Mouse (Mus musculus): ENCODE data around the gene Phlda1. TPM values are rescaled to one million over a fixed set of nuclear protein-coding genes. Genes with fewer than 3 reads are reported as not detected.
A peak's percentile ranks its signal among the peaks of the same experiment; 100 is the strongest.

Phlda1 gene
- polyA plus RNA-seq, 1 experiment from 2014 or later: 25.3 TPM

- Histone ChIP-seq H3K9me3 (replicated peaks; ENCODE audit: low read length) (no peaks in the 10 kb centered on the region), H3K4me2 (ENCODE audit: low read length) (no peak overlapping the region), H3K36me3 (ENCODE audit: insufficient read depth, low read length) (no peaks in the 10 kb centered on the region), H3K9ac (ENCODE audit: low read depth, low read length) (no peak overlapping the region), H3K4me3 (replicated peaks; ENCODE audit: low read depth, low read length) (no peak overlapping the region), H3K27ac (no peak overlapping the region), H3K4me1 (replicated peaks; ENCODE audit: insufficient read depth, low read length) (peaks cover 5% of the 10 kb centered on the region; the same call in 1 of the 2 replicates), H3K27me3 (ENCODE audit: insufficient read depth, low read length) (no peaks in the 10 kb centered on the region)
- WGBS: 34% methylated on average over 5 of the region's 5 CpGs
- DNase-seq (ENCODE audit: low spot score) (no peak), ATAC-seq (replicated peaks; ENCODE audit: low FRiP score, low read depth) (peak; percentile 63; the same call in 1 of the 2 replicates)
- TF ChIP-seq CTCF (IDR thresholded peaks at IDR 0.05; ENCODE audit: low read depth): no peak
Measured at GRCm38 (mm10) chr10:111558211-111558610, 52.1 kb downstream of the Phlda1 start.

Other genes starting within 250 kb of the Phlda1 start
- gene Bbs10, start 207.6 kb upstream of the Phlda1 start, polyA plus RNA-seq (2015; fragmentation: Nextera tagmentation; extraction: Ambion mirVana): 5.7 and 6.2 TPM in 2 replicates
- 171 and 174 TPM in 2 replicates for gene Nap1l1, start 33.1 kb upstream of the Phlda1 start, polyA plus RNA-seq (2015; fragmentation: Nextera tagmentation; extraction: Ambion mirVana)